Mouse (Mus musculus): Measurements from ENCODE around the gene Lztfl1. TPM values are rescaled to one million over a fixed set of nuclear protein-coding genes. Genes with fewer than 3 reads are reported as not detected.

Lztfl1 gene
- total and polyA plus RNA-seq, 3 experiments = 17.8 to 28.3 (median 25.6) TPM

DNA sequence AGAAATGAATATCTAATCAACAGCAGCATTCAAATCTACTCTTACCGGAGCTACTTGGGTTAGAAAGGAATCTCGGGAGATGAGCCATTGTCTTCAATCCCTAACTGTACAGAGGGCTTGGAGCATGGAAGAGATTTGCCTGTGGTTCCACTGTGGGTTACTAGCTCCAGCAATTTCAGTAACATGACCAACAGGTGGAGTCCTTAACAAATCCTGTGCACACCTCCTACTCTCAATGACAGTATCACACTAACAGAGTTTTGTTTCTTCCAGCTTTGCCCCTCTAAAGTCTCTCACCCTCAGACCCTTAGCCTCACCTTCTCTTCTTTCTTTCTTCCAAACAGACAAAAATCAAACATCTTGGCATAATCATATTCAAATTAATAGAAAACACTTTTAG is 4.4 kb downstream of the Lztfl1 start:
- Histone ChIP-seq H3K4me2 (ENCODE audit: insufficient read depth, low read depth, poor library complexity, severe bottlenecking) (no peak overlapping the region), H3K9me3 (replicated peaks; ENCODE audit: low read length) (no peaks in the 10 kb centered on the region), H3K36me3 (replicated peaks in 1 of 2; ENCODE audit: control insufficient read depth in 1 of 2, insufficient read depth in 1 of 2, low read length in 1 of 2) (peaks cover 13 to 27% of the 10 kb centered on the region in 2 experiments), H3K4me1 (ENCODE audit: control insufficient read depth in 1 of 2, insufficient read depth in 2 of 2) (peaks cover 5 to 14% of the 10 kb centered on the region in 2 experiments; a peak in 3 of 4 replicates), H3K27me3 (replicated peaks) (no peaks in the 10 kb centered on the region), H3K79me2 (replicated peaks; ENCODE audit: control insufficient read depth, extremely low read depth, insufficient read depth, poor library complexity, severe bottlenecking) (peaks cover 5% of the 10 kb centered on the region; the same call in 1 of the 2 replicates), H3K9ac (ENCODE audit: insufficient read depth, low read depth) (no peak overlapping the region), H3K27ac (ENCODE audit: insufficient read depth, low read depth) (no peak overlapping the region), H3K4me3 (replicated peaks in 1 of 3; ENCODE audit: low read depth in 2 of 3, low read length in 2 of 3, poor library complexity in 1 of 3) (no peak overlapping the region)
- TF ChIP-seq SMC3 (IDR thresholded peaks at IDR 0.05; ENCODE audit: low read depth, low read length) (peak; percentile 76), IRF4 (IDR thresholded peaks at IDR 0.05; ENCODE audit: low read depth, low read length) (no peak), RAD21 (IDR thresholded peaks at IDR 0.05; ENCODE audit: low read depth, low read length) (peak; percentile 65), CTCF (conservative IDR thresholded peaks at IDR 0.05 in 1 of 2, IDR thresholded peaks at IDR 0.05 in 1 of 2; ENCODE audit: low read depth in 2 of 2, low read length in 2 of 2) (peak in 1 of 2 experiments; percentile 68; a peak in 2 of 4 replicates), MEF2A (IDR thresholded peaks at IDR 0.05; ENCODE audit: borderline replicate concordance, low read depth, low read length) (no peak)
- dilution Hi-C loops (cut with MboI; ENCODE audit: extremely low pct_ligation_motif_present, extremely low pct_unique_long_range_greater_than_20kb, low sequenced_read_pairs) = no loop called here
- peak; percentile 24 for DNase-seq (ENCODE audit: extremely low read depth)
- in situ Hi-C loops (cut with MboI; ENCODE audit: low pct_ligation_motif_present, low pct_unique_long_range_greater_than_20kb, low sequenced_read_pairs) = loop anchor here (10.0 kb wide), 1 partner anchor 52 kb away; no protein-coding TSS in a partner anchor

DNA sequence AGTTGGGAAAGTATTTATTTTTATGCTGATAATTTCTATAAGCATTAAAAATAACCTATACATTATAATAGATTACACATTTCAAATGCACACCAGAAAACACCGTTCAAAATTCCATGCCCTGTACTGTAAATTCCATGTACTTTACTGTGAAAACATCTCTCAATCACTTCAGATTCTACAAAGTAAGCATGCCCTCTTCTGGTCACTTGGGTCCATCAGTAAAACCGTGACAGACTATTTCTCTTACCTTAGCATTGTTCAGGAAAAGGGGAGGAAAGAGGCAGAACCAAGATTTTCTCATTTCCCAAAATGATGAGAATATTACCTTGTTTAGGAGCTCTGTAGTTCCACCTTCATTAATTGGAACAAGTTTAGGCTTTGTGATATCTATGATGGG is 8.3 kb downstream of the Lztfl1 start:
- Histone ChIP-seq H3K27me3 (replicated peaks) (no peaks in the 10 kb centered on the region), H3K4me1 (ENCODE audit: control insufficient read depth in 1 of 2, insufficient read depth in 2 of 2) (no peaks in the 10 kb centered on the region), H3K79me2 (replicated peaks; ENCODE audit: control insufficient read depth, extremely low read depth, insufficient read depth, poor library complexity, severe bottlenecking) (no peaks in the 10 kb centered on the region), H3K4me2 (ENCODE audit: insufficient read depth, low read depth, poor library complexity, severe bottlenecking) (no peak overlapping the region), H3K27ac (ENCODE audit: insufficient read depth, low read depth) (no peak overlapping the region), H3K36me3 (replicated peaks in 1 of 2; ENCODE audit: control insufficient read depth in 1 of 2, insufficient read depth in 1 of 2, low read length in 1 of 2) (peaks cover 23 to 43% of the 10 kb centered on the region in 2 experiments), H3K9me3 (replicated peaks; ENCODE audit: low read length) (no peaks in the 10 kb centered on the region), H3K4me3 (replicated peaks in 1 of 3; ENCODE audit: low read depth in 2 of 3, low read length in 2 of 3, poor library complexity in 1 of 3) (no peak overlapping the region), H3K9ac (ENCODE audit: insufficient read depth, low read depth) (no peak overlapping the region)
- no peak for TF ChIP-seq ELF1 (IDR thresholded peaks at IDR 0.05; ENCODE audit: low read depth, low read length)
- TF ChIP-seq EP300 (IDR thresholded peaks at IDR 0.05; ENCODE audit: low read length) = no peak
- TF ChIP-seq IRF4 (IDR thresholded peaks at IDR 0.05; ENCODE audit: low read depth, low read length) = no peak
- peak; percentile 39 for TF ChIP-seq RAD21 (IDR thresholded peaks at IDR 0.05; ENCODE audit: low read depth, low read length)
- no peak for TF ChIP-seq JUND (conservative IDR thresholded peaks at IDR 0.05; ENCODE audit: low read depth, low read length)
- peak in 1 of 2 experiments; percentile 50; a peak in 2 of 4 replicates for TF ChIP-seq CTCF (conservative IDR thresholded peaks at IDR 0.05 in 1 of 2, IDR thresholded peaks at IDR 0.05 in 1 of 2; ENCODE audit: low read depth in 2 of 2, low read length in 2 of 2)
- no peak for TF ChIP-seq NRF1 (IDR thresholded peaks at IDR 0.05; ENCODE audit: low read depth, low read length)
- TF ChIP-seq KAT2A (IDR thresholded peaks at IDR 0.05; ENCODE audit: insufficient replicate concordance, low read length) = no peak
- TF ChIP-seq USF1 (IDR thresholded peaks at IDR 0.05; ENCODE audit: low read depth, low read length) = no peak
- no peak for TF ChIP-seq SIN3A (IDR thresholded peaks at IDR 0.05; ENCODE audit: low read length)
- no peak for TF ChIP-seq MXI1 (IDR thresholded peaks at IDR 0.05; ENCODE audit: low read depth, low read length)
- TF ChIP-seq MAZ (IDR thresholded peaks at IDR 0.05; ENCODE audit: low read depth, low read length) = no peak
- no peak for TF ChIP-seq UBTF (IDR thresholded peaks at IDR 0.05; ENCODE audit: low read depth, low read length)
- TF ChIP-seq TBP (conservative IDR thresholded peaks at IDR 0.05; ENCODE audit: low read depth, low read length) = no peak
- no peak for TF ChIP-seq PAX5 (IDR thresholded peaks at IDR 0.05; ENCODE audit: low read length)
- dilution Hi-C loops (cut with MboI; ENCODE audit: extremely low pct_ligation_motif_present, extremely low pct_unique_long_range_greater_than_20kb, low sequenced_read_pairs) (no loop called here), in situ Hi-C loops (cut with MboI; ENCODE audit: low pct_ligation_motif_present, low pct_unique_long_range_greater_than_20kb, low sequenced_read_pairs) (no loop called here)
- no peak for DNase-seq (ENCODE audit: extremely low read depth)
